Mouse (Mus musculus): ENCODE results near the gene Trim62. TPM values are rescaled to one million over a fixed set of nuclear protein-coding genes. Genes with fewer than 3 reads are reported as not detected.
A peak's percentile ranks its signal among the peaks of the same experiment; 100 is the strongest.

Gene Trim62
- polyA plus RNA-seq, 1 experiment from 2014 or later = 13.1 TPM

DNA sequence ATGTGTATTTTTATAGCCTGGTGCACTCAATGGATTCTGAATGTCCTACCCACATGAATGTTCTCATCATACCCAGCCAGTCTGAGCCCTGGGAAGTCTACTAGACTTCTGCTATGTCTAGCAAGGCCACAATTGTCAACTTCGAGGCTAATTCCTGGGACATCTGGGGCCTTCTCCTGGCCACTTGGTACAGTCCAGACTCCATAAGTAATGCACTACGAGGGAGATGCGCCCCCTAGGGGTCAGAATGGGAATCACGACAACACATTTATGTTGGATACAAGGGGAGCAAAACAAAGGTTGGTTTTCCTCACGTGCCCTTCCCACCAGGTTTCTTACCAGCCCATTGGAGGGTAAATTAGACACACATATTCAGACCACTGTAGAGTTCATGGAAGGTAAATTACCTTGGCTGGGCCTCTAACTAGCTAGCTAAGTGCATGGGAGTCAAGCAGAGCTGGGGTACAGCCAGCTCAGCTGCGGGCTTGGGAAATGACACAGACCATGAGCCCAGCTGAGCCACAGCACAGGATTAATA is 64.8 kb downstream of the Trim62 start:
- WGBS = 28% methylated on average over 6 of the region's 6 CpGs
- H3K27ac ChIP-seq (ENCODE audit: low read depth, low read length) = no peak overlapping the region
- ATAC-seq (ENCODE audit: low FRiP score) (no peak), DNase-seq (ENCODE audit: low spot score) (peak; percentile 77)
- no peak overlapping the region for H3K9ac ChIP-seq (ENCODE audit: low read depth, low read length)
- no peaks in the 10 kb centered on the region for H3K27me3 ChIP-seq (ENCODE audit: control insufficient read depth, insufficient read depth, low read length)
- H3K4me3 ChIP-seq (ENCODE audit: low read depth, low read length) = no peak overlapping the region
- H3K36me3 ChIP-seq (ENCODE audit: control insufficient read depth, insufficient read depth, low read length) = no peaks in the 10 kb centered on the region
- no peak overlapping the region for H3K4me2 ChIP-seq (replicated peaks; ENCODE audit: low read depth, low read length)
- H3K9me3 ChIP-seq (ENCODE audit: control insufficient read depth, low read length) = no peaks in the 10 kb centered on the region
- no peaks in the 10 kb centered on the region; the same call in 1 of the 2 replicates for H3K4me1 ChIP-seq (replicated peaks; ENCODE audit: control insufficient read depth, insufficient read depth, low read length)

DNA sequence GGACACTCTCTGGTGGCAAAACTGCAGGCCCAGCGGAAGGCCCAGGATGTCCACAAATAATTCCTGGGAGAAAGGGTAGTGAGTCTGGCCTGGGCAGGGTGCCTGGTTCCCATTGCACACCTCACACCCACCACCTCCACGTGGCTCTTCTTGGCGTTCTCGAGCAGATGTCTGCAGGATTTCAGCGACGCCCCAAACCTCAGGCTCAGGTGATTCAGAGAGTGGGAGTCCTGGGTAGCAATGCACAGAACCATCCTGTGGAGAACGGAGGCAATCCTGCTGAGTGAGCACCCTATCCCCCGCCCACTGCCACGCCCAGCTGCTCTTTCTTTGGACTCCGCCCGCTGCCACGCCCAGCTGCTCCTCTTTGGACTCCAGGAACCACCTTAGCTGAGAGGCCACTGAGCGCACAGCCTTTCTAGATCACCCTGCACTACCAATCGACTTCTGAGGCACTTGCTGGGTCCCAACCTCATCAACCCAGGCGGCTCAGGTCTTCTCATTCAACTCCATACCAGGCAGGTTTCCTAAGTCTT is 66.2 kb downstream of the Trim62 start:
- Histone ChIP-seq H3K27me3 (ENCODE audit: control insufficient read depth, insufficient read depth, low read length) (no peaks in the 10 kb centered on the region), H3K36me3 (ENCODE audit: control insufficient read depth, insufficient read depth, low read length) (no peaks in the 10 kb centered on the region), H3K4me1 (replicated peaks; ENCODE audit: control insufficient read depth, insufficient read depth, low read length) (no peaks in the 10 kb centered on the region; the same call in 1 of the 2 replicates), H3K4me2 (replicated peaks; ENCODE audit: low read depth, low read length) (no peak overlapping the region), H3K27ac (ENCODE audit: low read depth, low read length) (no peak overlapping the region), H3K4me3 (ENCODE audit: low read depth, low read length) (no peak overlapping the region), H3K9ac (ENCODE audit: low read depth, low read length) (0 out of 2 replicates have a peak overlapping the region, but pooled peaks have one; percentile 4), H3K9me3 (ENCODE audit: control insufficient read depth, low read length) (no peaks in the 10 kb centered on the region)
- DNase-seq (ENCODE audit: low spot score) (no peak), ATAC-seq (ENCODE audit: low FRiP score) (no peak)
- 49% methylated on average over 15 of the region's 15 CpGs for WGBS

DNA sequence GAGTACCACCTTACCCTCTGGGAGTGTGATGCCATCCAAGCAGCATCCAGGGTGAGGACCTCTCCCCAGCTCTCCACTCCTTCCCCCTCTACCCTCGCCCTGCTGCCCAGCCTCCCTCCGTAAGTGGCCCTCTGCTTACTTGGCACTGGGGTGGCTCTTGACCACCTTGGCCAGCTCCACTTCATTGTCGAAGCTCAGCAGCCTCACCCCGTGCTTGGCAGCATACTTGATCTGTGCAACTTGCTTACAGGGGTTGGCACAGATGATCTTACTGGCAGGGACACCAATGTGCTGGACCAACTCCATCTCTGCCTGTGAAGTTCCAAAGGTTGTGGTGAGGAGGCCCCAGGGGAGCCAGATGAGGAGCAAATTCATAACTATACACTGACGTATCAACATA is 67.1 kb downstream of the Trim62 start:
- Histone ChIP-seq H3K4me3 (ENCODE audit: low read depth, low read length) (no peak overlapping the region), H3K27ac (ENCODE audit: low read depth, low read length) (no peak overlapping the region), H3K36me3 (ENCODE audit: control insufficient read depth, insufficient read depth, low read length) (no peaks in the 10 kb centered on the region), H3K4me1 (replicated peaks; ENCODE audit: control insufficient read depth, insufficient read depth, low read length) (no peaks in the 10 kb centered on the region; the same call in 1 of the 2 replicates), H3K9ac (ENCODE audit: low read depth, low read length) (no peak overlapping the region), H3K27me3 (ENCODE audit: control insufficient read depth, insufficient read depth, low read length) (no peaks in the 10 kb centered on the region), H3K9me3 (ENCODE audit: control insufficient read depth, low read length) (no peaks in the 10 kb centered on the region), H3K4me2 (replicated peaks; ENCODE audit: low read depth, low read length) (no peak overlapping the region)
- ATAC-seq (ENCODE audit: low FRiP score) (no peak), DNase-seq (ENCODE audit: low spot score) (no peak)
- 91% methylated on average over 5 of the region's 5 CpGs for WGBS

DNA sequence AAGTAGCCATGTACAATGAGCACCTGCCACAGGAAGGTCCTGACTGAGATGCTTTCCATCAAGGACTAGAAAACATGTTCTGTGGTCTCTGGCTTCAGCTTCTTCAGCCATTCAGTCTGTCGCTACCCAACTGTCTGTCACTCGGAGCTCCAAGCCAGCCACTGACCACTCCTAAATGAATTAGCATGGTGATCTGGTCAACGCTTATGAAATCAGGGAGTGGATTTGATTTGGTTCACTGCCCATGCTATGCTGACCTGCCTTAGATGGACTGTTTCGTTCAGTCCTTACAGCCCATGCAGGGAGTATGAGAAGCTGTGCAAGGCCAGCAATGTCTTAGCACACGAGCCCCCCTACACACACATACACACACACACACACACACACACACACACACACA is 70.5 kb downstream of the Trim62 start:
- H3K9me3 ChIP-seq (ENCODE audit: control insufficient read depth, low read length) = no peaks in the 10 kb centered on the region
- ATAC-seq (ENCODE audit: low FRiP score) = no peak
- H3K36me3 ChIP-seq (ENCODE audit: control insufficient read depth, insufficient read depth, low read length) = no peaks in the 10 kb centered on the region
- no peaks in the 10 kb centered on the region for H3K27me3 ChIP-seq (ENCODE audit: control insufficient read depth, insufficient read depth, low read length)
- H3K4me2 ChIP-seq (replicated peaks; ENCODE audit: low read depth, low read length) = no peak overlapping the region
- H3K27ac ChIP-seq (ENCODE audit: low read depth, low read length) = no peak overlapping the region
- no peak overlapping the region for H3K4me3 ChIP-seq (ENCODE audit: low read depth, low read length)
- H3K4me1 ChIP-seq (replicated peaks; ENCODE audit: control insufficient read depth, insufficient read depth, low read length) = no peaks in the 10 kb centered on the region
- no peak for DNase-seq (ENCODE audit: low spot score)
- 85% methylated on average over 5 of the region's 5 CpGs for WGBS
- no peak overlapping the region for H3K9ac ChIP-seq (ENCODE audit: low read depth, low read length)

DNA sequence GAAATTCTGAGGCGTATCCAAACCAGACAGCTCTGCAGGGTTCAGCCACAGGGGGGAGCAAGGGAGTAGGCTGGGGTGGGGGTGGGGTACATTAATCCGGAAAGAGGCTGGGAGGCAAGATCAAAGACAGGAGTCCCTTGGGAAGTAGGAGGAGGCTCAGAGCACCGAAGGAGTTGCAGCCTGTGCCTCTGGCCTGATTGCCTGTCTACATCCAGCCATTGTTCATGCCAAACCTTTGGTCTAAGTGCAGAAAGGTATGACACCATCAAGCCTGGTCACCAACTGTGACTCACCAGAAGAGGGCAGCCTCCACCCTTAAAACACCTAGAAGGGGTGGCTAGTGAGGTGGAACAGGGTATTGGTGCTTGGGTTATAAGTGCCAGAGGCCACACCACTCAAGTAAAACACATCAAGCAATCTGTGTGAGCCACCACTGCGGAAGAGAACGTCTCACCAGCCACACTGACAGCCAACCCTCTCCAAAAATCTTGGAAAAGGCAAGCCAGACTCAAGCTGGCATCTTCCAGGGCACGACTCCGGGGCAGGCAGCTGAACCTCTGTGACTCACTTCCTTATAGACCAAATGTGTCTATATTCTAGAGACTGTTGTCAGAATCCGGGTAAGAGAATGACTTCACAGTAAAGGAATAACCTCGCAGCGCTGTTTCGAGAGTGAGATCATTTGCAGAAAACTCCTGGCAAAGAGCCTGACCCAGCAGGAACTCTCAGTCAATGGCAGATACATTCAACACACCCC is 74.0 kb downstream of the Trim62 start:
- Histone ChIP-seq H3K27me3 (ENCODE audit: control insufficient read depth, insufficient read depth, low read length) (peaks cover 5% of the 10 kb centered on the region), H3K4me2 (replicated peaks; ENCODE audit: low read depth, low read length) (no peak overlapping the region), H3K9ac (ENCODE audit: low read depth, low read length) (no peak overlapping the region), H3K9me3 (ENCODE audit: control insufficient read depth, low read length) (no peaks in the 10 kb centered on the region), H3K4me1 (replicated peaks; ENCODE audit: control insufficient read depth, insufficient read depth, low read length) (0 out of 2 replicates have a peak, but pooled peaks cover 4% of the 10 kb centered on the region), H3K36me3 (ENCODE audit: control insufficient read depth, insufficient read depth, low read length) (no peaks in the 10 kb centered on the region), H3K27ac (ENCODE audit: low read depth, low read length) (no peak overlapping the region), H3K4me3 (ENCODE audit: low read depth, low read length) (no peak overlapping the region)
- WGBS = 48% methylated on average over 11 of the region's 11 CpGs
- DNase-seq (ENCODE audit: low spot score) (peak; percentile 71), ATAC-seq (ENCODE audit: low FRiP score) (no peak)

DNA sequence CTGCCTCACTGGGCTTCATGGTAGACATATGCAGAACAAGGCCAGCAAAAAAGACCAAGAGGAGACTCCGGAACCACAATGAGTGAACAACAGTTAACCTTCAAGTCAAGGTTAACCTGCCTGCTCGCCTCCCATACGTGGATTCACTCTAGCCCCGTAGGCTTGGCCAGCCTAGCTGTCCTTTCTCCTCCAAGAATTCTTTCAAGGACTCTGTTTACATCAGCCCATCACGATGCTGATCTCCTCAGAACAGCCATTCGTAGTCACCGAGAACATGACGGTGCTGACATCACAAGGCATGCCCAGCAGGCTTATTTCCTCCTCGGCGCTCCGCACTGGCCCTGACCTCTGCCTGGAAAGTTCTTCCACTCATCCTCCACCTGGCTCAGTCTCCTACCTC is 74.8 kb downstream of the Trim62 start:
- DNase-seq (ENCODE audit: low spot score) = no peak
- Histone ChIP-seq H3K9ac (ENCODE audit: low read depth, low read length) (no peak overlapping the region), H3K9me3 (ENCODE audit: control insufficient read depth, low read length) (no peaks in the 10 kb centered on the region), H3K4me3 (ENCODE audit: low read depth, low read length) (no peak overlapping the region), H3K36me3 (ENCODE audit: control insufficient read depth, insufficient read depth, low read length) (no peaks in the 10 kb centered on the region), H3K4me2 (replicated peaks; ENCODE audit: low read depth, low read length) (no peak overlapping the region), H3K27ac (ENCODE audit: low read depth, low read length) (no peak overlapping the region), H3K27me3 (ENCODE audit: control insufficient read depth, insufficient read depth, low read length) (peaks cover 5% of the 10 kb centered on the region), H3K4me1 (replicated peaks; ENCODE audit: control insufficient read depth, insufficient read depth, low read length) (0 out of 2 replicates have a peak, but pooled peaks cover 4% of the 10 kb centered on the region)
- no peak for ATAC-seq (ENCODE audit: low FRiP score)
- whole genome bisulfite sequencing = 90% methylated on average over 11 of the region's 11 CpGs

DNA sequence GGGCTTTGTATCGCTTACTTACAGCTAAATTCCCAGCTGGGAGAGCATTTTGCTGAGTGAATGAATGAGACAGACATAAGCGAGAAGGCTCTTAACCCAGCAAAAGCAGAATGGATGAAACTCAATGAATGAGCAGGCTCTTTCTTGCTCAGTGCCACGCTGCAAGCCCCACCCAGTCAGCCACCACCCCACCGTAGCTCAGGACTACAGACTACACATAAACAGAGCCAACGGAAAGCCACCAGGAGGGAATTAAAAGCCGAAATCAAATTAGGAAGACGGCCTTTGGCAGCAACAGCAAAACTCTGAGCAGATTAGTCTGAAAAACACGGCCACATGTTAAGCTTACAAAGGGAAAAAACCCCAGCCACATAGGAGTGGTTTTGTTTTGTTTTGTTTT is 75.5 kb downstream of the Trim62 start:
- WGBS = 69% methylated on average over 8 of the region's 8 CpGs
- Histone ChIP-seq H3K9me3 (ENCODE audit: control insufficient read depth, low read length) (no peaks in the 10 kb centered on the region), H3K36me3 (ENCODE audit: control insufficient read depth, insufficient read depth, low read length) (no peaks in the 10 kb centered on the region), H3K27me3 (ENCODE audit: control insufficient read depth, insufficient read depth, low read length) (peaks cover 5% of the 10 kb centered on the region), H3K27ac (ENCODE audit: low read depth, low read length) (no peak overlapping the region), H3K4me2 (replicated peaks; ENCODE audit: low read depth, low read length) (no peak overlapping the region), H3K9ac (ENCODE audit: low read depth, low read length) (no peak overlapping the region), H3K4me3 (ENCODE audit: low read depth, low read length) (no peak overlapping the region), H3K4me1 (replicated peaks; ENCODE audit: control insufficient read depth, insufficient read depth, low read length) (0 out of 2 replicates have a peak, but pooled peaks cover 4% of the 10 kb centered on the region)
- ATAC-seq (ENCODE audit: low FRiP score) (no peak), DNase-seq (ENCODE audit: low spot score) (no peak)

DNA sequence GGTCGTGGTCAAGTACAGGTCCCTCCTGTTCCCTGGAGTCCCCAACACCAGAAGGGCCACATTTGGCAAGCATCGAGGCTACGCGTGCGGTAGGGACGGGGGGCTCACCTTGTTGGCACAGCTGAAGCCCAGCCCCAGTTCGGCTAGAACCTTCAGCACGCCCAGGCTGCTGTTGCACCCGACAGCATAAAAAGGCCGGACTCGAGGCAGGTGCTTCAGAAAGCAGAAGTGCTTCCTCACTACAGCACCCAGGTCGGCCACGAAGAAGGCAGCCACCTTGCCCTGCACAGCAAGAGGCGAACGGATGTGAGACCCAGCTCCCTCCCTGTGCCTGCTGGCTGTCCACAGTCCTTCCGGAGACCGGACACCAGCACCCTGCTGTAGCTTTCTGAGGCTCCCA is 76.3 kb downstream of the Trim62 start:
- no peak overlapping the region for H3K27ac ChIP-seq (ENCODE audit: low read depth, low read length)
- H3K9me3 ChIP-seq (ENCODE audit: control insufficient read depth, low read length) = no peaks in the 10 kb centered on the region
- DNase-seq (ENCODE audit: low spot score) (no peak), ATAC-seq (ENCODE audit: low FRiP score) (no peak)
- H3K27me3 ChIP-seq (ENCODE audit: control insufficient read depth, insufficient read depth, low read length) = peaks cover 5% of the 10 kb centered on the region
- H3K4me2 ChIP-seq (replicated peaks; ENCODE audit: low read depth, low read length) = no peak overlapping the region
- 0 out of 2 replicates have a peak, but pooled peaks cover 4% of the 10 kb centered on the region for H3K4me1 ChIP-seq (replicated peaks; ENCODE audit: control insufficient read depth, insufficient read depth, low read length)
- H3K9ac ChIP-seq (ENCODE audit: low read depth, low read length) = no peak overlapping the region
- H3K4me3 ChIP-seq (ENCODE audit: low read depth, low read length) = no peak overlapping the region
- WGBS = 87% methylated on average over 17 of the region's 17 CpGs
- H3K36me3 ChIP-seq (ENCODE audit: control insufficient read depth, insufficient read depth, low read length) = no peaks in the 10 kb centered on the region

Measured in hindbrain, embryonic 11.5 days (tissue).